Mouse (Mus musculus): ENCODE results near the gene Zfp57.
A peak's percentile ranks its signal among the peaks of the same experiment; 100 is the strongest.
"Not testable (repeated sequence)": the region's sequence is repeated elsewhere in the genome, so short reads cannot be mapped to it uniquely, and the experiment has no call there.

Gene Zfp57

GRCm38 (mm10) chr17:36995448-36995847 lies 5.5 kb upstream of the Zfp57 start:
- no peak for DNase-seq (ENCODE audit: low read depth)

GRCm38 (mm10) chr17:36997033-36997735 lies 3.8 kb upstream of the Zfp57 start:
- peak; percentile 80 for DNase-seq (ENCODE audit: low read depth)

GRCm38 (mm10) chr17:36998477-36998876 lies 2.5 kb upstream of the Zfp57 start:
- no peak for DNase-seq (ENCODE audit: low read depth)

GRCm38 (mm10) chr17:37002364-37003330 lies 1.7 kb downstream of the Zfp57 start:
- DNase-seq (ENCODE audit: low read depth), result no peak

GRCm38 (mm10) chr17:37003366-37003765 lies 2.4 kb downstream of the Zfp57 start:
- no peak for DNase-seq (ENCODE audit: low read depth)

- DNase-seq (ENCODE audit: low read depth), result no peak
These were observed 7.2 kb downstream of the Zfp57 start for GRCm38 (mm10) chr17:37008161-37008560.

GRCm38 (mm10) chr17:37009460-37010042 lies 8.6 kb downstream of the Zfp57 start:
- DNase-seq (ENCODE audit: low read depth), result no peak

- DNase-seq (ENCODE audit: low read depth), result no peak
These were observed 10.8 kb downstream of the Zfp57 start for GRCm38 (mm10) chr17:37011719-37012118.

- DNase-seq (ENCODE audit: low read depth), result no peak
These were observed 11.2 kb downstream of the Zfp57 start for GRCm38 (mm10) chr17:37012141-37012540.

GRCm38 (mm10) chr17:37016333-37016732 lies 15.4 kb downstream of the Zfp57 start:
- DNase-seq (ENCODE audit: low read depth), result no peak

GRCm38 (mm10) chr17:37018328-37018727 lies 17.4 kb downstream of the Zfp57 start:
- no peak for DNase-seq (ENCODE audit: low read depth)

- not testable (repeated sequence) for DNase-seq (ENCODE audit: low read depth)
These were observed 18.3 kb downstream of the Zfp57 start for GRCm38 (mm10) chr17:37019242-37019641.

GRCm38 (mm10) chr17:37022628-37023576 lies 21.9 kb downstream of the Zfp57 start, which contains the start of gene Mog:
Gene Mog (minus strand): TSS chr17:37023398.
- DNase-seq (ENCODE audit: low read depth), result no peak

GRCm38 (mm10) chr17:37026425-37026824 lies 25.5 kb downstream of the Zfp57 start:
- no peak for DNase-seq (ENCODE audit: low read depth)

GRCm38 (mm10) chr17:37027486-37027885 lies 26.5 kb downstream of the Zfp57 start:
- no peak for DNase-seq (ENCODE audit: low read depth)

- no peak for DNase-seq (ENCODE audit: low read depth)
These were observed 27.2 kb downstream of the Zfp57 start for GRCm38 (mm10) chr17:37028212-37028611.

- DNase-seq (ENCODE audit: low read depth), result peak; percentile 81
These were observed 27.7 kb downstream of the Zfp57 start for GRCm38 (mm10) chr17:37028683-37029120.

GRCm38 (mm10) chr17:37029162-37029561 lies 28.2 kb downstream of the Zfp57 start:
- no peak for DNase-seq (ENCODE audit: low read depth)

GRCm38 (mm10) chr17:37039127-37039894 lies 38.3 kb downstream of the Zfp57 start:
- no peak for DNase-seq (ENCODE audit: low read depth)

- peak; percentile 13 for DNase-seq (ENCODE audit: low read depth)
These were observed 43.8 kb downstream of the Zfp57 start for GRCm38 (mm10) chr17:37044651-37045244.
